Mouse (Mus musculus) spleen, adult 2 months (tissue): Measurements from ENCODE around the gene Frmd8. TPM values are rescaled to one million over a fixed set of nuclear protein-coding genes. Genes with fewer than 3 reads are reported as not detected.

Experiments
- DNase-seq, 2 experiments: peaks; one replicate each; pipeline versions ENCODE4 v3.0.0 to v3.0.0-alpha.2; 2012 to 2021; ENCODE audit warnings: low spot score in 2 of 2, low read depth in 1 of 2
- H3K27ac ChIP-seq: fragments of 200-500 bp; 2 replicates; pipeline ENCODE4 v1.5.1; 2012; ENCODE audit warnings: low read length, inconsistent platforms; ENCODE audit not compliant: insufficient read depth
- H3K27me3 ChIP-seq: fragments of 200-500 bp; 2 replicates; pipeline ENCODE4 v1.6.1; 2012; ENCODE audit warnings: mild to moderate bottlenecking, moderate library complexity, low read length, inconsistent platforms; ENCODE audit not compliant: control insufficient read depth, insufficient read depth
- H3K36me3 ChIP-seq: fragments of 200-500 bp; 2 replicates; pipeline ENCODE4 v1.6.1; 2012; ENCODE audit warnings: mild to moderate bottlenecking, low read length, inconsistent platforms; ENCODE audit not compliant: control insufficient read depth, insufficient read depth
- H3K4me1 ChIP-seq: fragments of 200-500 bp; 2 replicates; pipeline ENCODE4 v1.6.1; 2011; ENCODE audit warnings: inconsistent platforms; ENCODE audit not compliant: control insufficient read depth, insufficient read depth, insufficient read length
- H3K4me3 ChIP-seq: fragments of 200-500 bp; 2 replicates; pipeline ENCODE4 v1.5.1; 2011; ENCODE audit warnings: mild to moderate bottlenecking, inconsistent platforms; ENCODE audit not compliant: insufficient read depth, insufficient read length; ENCODE audit errors: extremely low read depth
- CTCF ChIP-seq: fragments of 200-500 bp; IDR thresholded peaks from 2 replicates; pipeline ENCODE4 v1.5.1; 2011; ENCODE audit warnings: mild to moderate bottlenecking, inconsistent platforms; ENCODE audit not compliant: insufficient read depth, insufficient read length, insufficient replicate concordance; ENCODE audit errors: extremely low read depth
- POLR2A ChIP-seq: fragments of 200-500 bp; IDR thresholded peaks from 2 replicates; pipeline ENCODE4 v1.6.1; 2011; ENCODE audit warnings: low read depth, low read length, inconsistent platforms
- WGBS: fragments of 180-500 bp; shearing (Covaris S2); methylation state at CpG from one replicate; pipeline ENCODE4 v1.1.7; 2018; 5-methylcytosine and 5-hydroxymethylcytosine counted together
- polyA plus RNA-seq: library from polyadenylated mRNA; depleted of rRNA; stranded (reverse); fragments of >200 nt; gene quantifications from 2 replicates; pipeline ENCODE4 v1.2.3, GENCODE M21; 2012; rRNA removed

Gene Frmd8
- polyA plus RNA-seq: 42.3 and 43.9 TPM in 2 replicates

- peaks cover 5% of the 10 kb centered on the region for H3K36me3 ChIP-seq
- H3K27ac ChIP-seq: peak within 1 kb of the TSS; percentile 82
- peaks cover 27% of the 10 kb centered on the region for H3K4me1 ChIP-seq
- TF ChIP-seq CTCF (no peak), POLR2A (peak; percentile 59)
- peak within 1 kb of the TSS; percentile 97 for H3K4me3 ChIP-seq
- no peaks in the 10 kb centered on the region for H3K27me3 ChIP-seq
- under 1% methylated on average over 37 of the region's 37 CpGs for WGBS
- DNase-seq: peak; percentile 77 to 95
These were observed at the start of gene Frmd8 for GRCm38 (mm10) chr19:5874969-5875480. TSS of gene Frmd8 (minus strand) at chr19:5875274.

GRCm38 (mm10) chr19:5924713-5925093 lies 49.6 kb upstream of the Frmd8 start, which contains the start of gene Cdc42ep2:
TSS of gene Cdc42ep2 (minus strand) at chr19:5924816.
- peak within 1 kb of the TSS; percentile 64 for H3K4me3 ChIP-seq
- H3K4me1 ChIP-seq: no peaks in the 10 kb centered on the region; the same call in 1 of the 2 replicates
- no peaks in the 10 kb centered on the region for H3K36me3 ChIP-seq
- peak; percentile 80 to 93 for DNase-seq
- peak; percentile 18 for TF ChIP-seq POLR2A
- no peak for TF ChIP-seq CTCF
- under 1% methylated on average over 18 of the region's 18 CpGs for WGBS
- H3K27ac ChIP-seq: peak within 1 kb of the TSS; percentile 58
- no peaks in the 10 kb centered on the region for H3K27me3 ChIP-seq

GRCm38 (mm10) chr19:5923990-5924712 lies 49.1 kb upstream of the Frmd8 start:
- under 1% methylated on average over 38 of the region's 38 CpGs for WGBS
- Histone ChIP-seq H3K4me3 (peak overlapping the region; percentile 64), H3K27ac (peak overlapping the region; percentile 58), H3K27me3 (no peaks in the 10 kb centered on the region), H3K36me3 (no peaks in the 10 kb centered on the region), H3K4me1 (no peaks in the 10 kb centered on the region; the same call in 1 of the 2 replicates)
- TF ChIP-seq CTCF: peak; percentile 79
- no peak for TF ChIP-seq POLR2A
- peak; percentile 50 to 83 for DNase-seq

- no peaks in the 10 kb centered on the region for H3K36me3 ChIP-seq
- WGBS: 92% methylated on average over 3 of the region's 3 CpGs
- H3K4me1 ChIP-seq: no peaks in the 10 kb centered on the region; the same call in 1 of the 2 replicates
- H3K4me3 ChIP-seq: no peak overlapping the region
- no peak overlapping the region for H3K27ac ChIP-seq
- H3K27me3 ChIP-seq: no peaks in the 10 kb centered on the region
- TF ChIP-seq POLR2A (no peak), CTCF (no peak)
- DNase-seq: no peak
These were observed 47.9 kb upstream of the Frmd8 start for GRCm38 (mm10) chr19:5922963-5923362.

- DNase-seq: no peak
- no peak for TF ChIP-seq POLR2A
- TF ChIP-seq CTCF: no peak
- Histone ChIP-seq H3K27ac (no peak overlapping the region), H3K4me1 (no peaks in the 10 kb centered on the region), H3K27me3 (no peaks in the 10 kb centered on the region), H3K36me3 (no peaks in the 10 kb centered on the region), H3K4me3 (0 out of 2 replicates have a peak overlapping the region, but pooled peaks have one; percentile 3)
- WGBS: 71% methylated on average over 15 of the region's 15 CpGs
These were observed 47.3 kb upstream of the Frmd8 start for GRCm38 (mm10) chr19:5922119-5922942.

- H3K4me1 ChIP-seq: no peaks in the 10 kb centered on the region
- no peak overlapping the region for H3K27ac ChIP-seq
These were observed 46.6 kb upstream of the Frmd8 start for GRCm38 (mm10) chr19:5921715-5922114.

More at GRCm38 (mm10) chr19:5921715-5922114, 46.6 kb upstream of the Frmd8 start:
- Histone ChIP-seq H3K4me3 (no peak overlapping the region), H3K36me3 (no peaks in the 10 kb centered on the region), H3K27me3 (no peaks in the 10 kb centered on the region)
- DNase-seq: no peak
- WGBS: 50% methylated on average over 9 of the region's 9 CpGs
- TF ChIP-seq POLR2A (no peak), CTCF (no peak)
